Mouse (Mus musculus) ES-Bruce4 (cell line): ENCODE measurements around the gene Lpar1.

Experiments
- CTCF ChIP-seq: IDR thresholded peaks from one replicate; pipeline ENCODE4 v1.8.1; 2011; ENCODE audit warnings: low read depth, low read length
- POLR2A ChIP-seq: IDR thresholded peaks from one replicate; pipeline ENCODE4 v1.8.1; 2011; ENCODE audit warnings: low read length; ENCODE audit not compliant: insufficient read depth

DNA sequence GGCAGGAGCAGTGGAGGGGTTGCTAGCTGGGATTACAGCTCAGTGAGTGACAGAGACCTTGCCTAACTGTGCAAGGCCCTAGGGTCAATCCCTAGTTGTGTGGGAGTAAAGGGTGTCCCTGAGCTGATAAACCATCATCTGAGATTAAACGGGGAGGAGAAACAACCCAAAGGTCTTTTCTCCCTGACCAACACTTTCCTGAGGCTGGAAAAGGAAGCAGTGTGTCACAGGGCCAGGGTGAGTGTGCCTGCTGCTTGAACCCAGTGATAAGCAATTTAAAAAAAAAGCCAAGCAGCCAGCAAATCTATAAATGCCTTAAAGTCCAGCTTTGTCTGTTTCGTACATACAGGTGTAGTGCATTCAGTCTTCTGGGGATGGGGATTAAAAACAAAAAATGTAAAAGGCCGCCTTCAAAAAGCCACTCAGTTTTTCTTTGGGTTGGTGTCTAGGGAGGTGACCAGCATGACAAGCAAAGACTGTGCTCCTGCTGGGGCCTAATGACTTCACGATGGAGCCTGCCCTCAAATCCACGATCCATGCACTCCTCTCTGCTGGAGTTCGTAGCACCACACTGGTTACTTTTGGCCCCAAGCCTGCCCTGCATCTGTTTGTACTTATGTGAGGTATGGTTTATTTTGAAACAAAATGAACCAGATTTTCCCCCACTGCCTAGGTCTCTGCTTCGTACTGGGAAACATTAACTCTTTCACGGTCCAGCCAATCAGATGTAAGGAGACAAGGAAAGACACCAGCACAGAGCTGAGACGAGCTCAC lies 35.3 kb downstream of the Lpar1 start:
- no peak for TF ChIP-seq POLR2A
- TF ChIP-seq CTCF: no peak
